Mouse (Mus musculus): Measurements from ENCODE around the gene Rundc3a. TPM values are rescaled to one million over a fixed set of nuclear protein-coding genes. Genes with fewer than 3 reads are reported as not detected.

Rundc3a gene
- polyA plus RNA-seq, 1 experiment: 4.0 TPM

DNA sequence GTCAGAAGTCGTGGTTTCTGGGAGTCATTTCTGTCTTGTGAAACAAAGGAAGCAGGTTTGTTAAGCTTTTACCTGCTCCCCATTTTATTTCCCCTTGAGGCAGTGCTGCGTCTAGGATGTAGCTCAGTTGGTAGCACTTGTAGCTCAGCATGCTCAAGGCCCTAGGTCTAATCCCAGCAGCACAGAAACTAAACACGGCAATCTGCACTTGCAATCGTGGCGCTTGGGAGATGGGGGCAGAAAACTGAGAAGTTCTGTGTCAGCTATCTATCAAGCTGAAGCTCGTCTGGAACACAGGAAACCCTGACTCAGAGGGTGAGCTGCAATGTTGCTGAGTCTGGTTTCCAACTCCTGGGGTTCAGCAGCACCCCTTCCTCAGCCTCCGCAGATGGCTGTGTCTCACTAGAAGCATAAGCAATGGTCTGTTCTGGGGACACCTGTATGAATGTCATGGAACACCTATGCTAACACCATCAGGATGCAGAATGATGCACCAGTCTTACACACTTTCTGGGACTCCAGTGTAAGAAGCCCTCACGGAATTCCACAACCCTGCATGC lies 35.9 kb downstream of the Rundc3a start:
- 24% methylated on average over 8 of the region's 8 CpGs for WGBS
- no peaks in the 10 kb centered on the region for H3K36me3 ChIP-seq (ENCODE audit: control insufficient read depth, insufficient read depth, low read length)
- DNase-seq (ENCODE audit: low read depth in 1 of 2, low spot score in 2 of 2): no peak
- peaks cover 16% of the 10 kb centered on the region; the same call in 1 of the 2 replicates for H3K4me1 ChIP-seq (ENCODE audit: control insufficient read depth, insufficient read depth, insufficient read length)
- no peak overlapping the region for H3K4me3 ChIP-seq (ENCODE audit: extremely low read depth, insufficient read depth, insufficient read length)
- TF ChIP-seq POLR2A (IDR thresholded peaks at IDR 0.05; ENCODE audit: low read depth, low read length) (no peak), CTCF (IDR thresholded peaks at IDR 0.05; ENCODE audit: extremely low read depth, insufficient read depth, insufficient read length, insufficient replicate concordance) (no peak)
- no peaks in the 10 kb centered on the region for H3K27me3 ChIP-seq (ENCODE audit: control insufficient read depth, insufficient read depth, low read length)
- H3K27ac ChIP-seq (ENCODE audit: insufficient read depth, low read length): no peak overlapping the region

DNA sequence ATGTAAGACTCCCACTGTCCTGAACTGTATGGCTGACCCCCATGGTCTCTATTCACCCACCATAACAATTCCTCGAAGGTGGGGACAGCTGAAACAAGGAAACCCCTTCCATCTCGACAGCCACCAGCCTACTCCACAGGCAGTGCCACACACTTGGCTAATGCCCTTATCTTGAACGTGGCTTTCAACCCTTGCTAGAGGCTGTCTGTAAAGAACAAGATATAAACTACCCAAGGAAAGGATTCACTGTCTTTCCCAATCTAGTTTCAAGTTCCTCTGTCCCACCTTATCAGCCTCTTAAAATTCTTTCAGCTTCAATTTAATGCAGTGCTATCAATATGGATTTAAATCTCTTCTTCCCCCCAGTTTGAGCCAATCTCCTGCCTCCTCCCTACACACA lies 36.3 kb downstream of the Rundc3a start:
- H3K27me3 ChIP-seq (ENCODE audit: control insufficient read depth, insufficient read depth, low read length): no peaks in the 10 kb centered on the region
- 30% methylated on average over 3 of the region's 3 CpGs for WGBS
- peaks cover 19% of the 10 kb centered on the region; the same call in 1 of the 2 replicates for H3K4me1 ChIP-seq (ENCODE audit: control insufficient read depth, insufficient read depth, insufficient read length)
- DNase-seq (ENCODE audit: low read depth in 1 of 2, low spot score in 2 of 2): no peak
- 0 out of 2 replicates have a peak overlapping the region, but pooled peaks have one; percentile 24 for H3K27ac ChIP-seq (ENCODE audit: insufficient read depth, low read length)
- H3K36me3 ChIP-seq (ENCODE audit: control insufficient read depth, insufficient read depth, low read length): no peaks in the 10 kb centered on the region
- no peak overlapping the region for H3K4me3 ChIP-seq (ENCODE audit: extremely low read depth, insufficient read depth, insufficient read length)
- TF ChIP-seq POLR2A (IDR thresholded peaks at IDR 0.05; ENCODE audit: low read depth, low read length): no peak
- no peak for TF ChIP-seq CTCF (IDR thresholded peaks at IDR 0.05; ENCODE audit: extremely low read depth, insufficient read depth, insufficient read length, insufficient replicate concordance)

DNA sequence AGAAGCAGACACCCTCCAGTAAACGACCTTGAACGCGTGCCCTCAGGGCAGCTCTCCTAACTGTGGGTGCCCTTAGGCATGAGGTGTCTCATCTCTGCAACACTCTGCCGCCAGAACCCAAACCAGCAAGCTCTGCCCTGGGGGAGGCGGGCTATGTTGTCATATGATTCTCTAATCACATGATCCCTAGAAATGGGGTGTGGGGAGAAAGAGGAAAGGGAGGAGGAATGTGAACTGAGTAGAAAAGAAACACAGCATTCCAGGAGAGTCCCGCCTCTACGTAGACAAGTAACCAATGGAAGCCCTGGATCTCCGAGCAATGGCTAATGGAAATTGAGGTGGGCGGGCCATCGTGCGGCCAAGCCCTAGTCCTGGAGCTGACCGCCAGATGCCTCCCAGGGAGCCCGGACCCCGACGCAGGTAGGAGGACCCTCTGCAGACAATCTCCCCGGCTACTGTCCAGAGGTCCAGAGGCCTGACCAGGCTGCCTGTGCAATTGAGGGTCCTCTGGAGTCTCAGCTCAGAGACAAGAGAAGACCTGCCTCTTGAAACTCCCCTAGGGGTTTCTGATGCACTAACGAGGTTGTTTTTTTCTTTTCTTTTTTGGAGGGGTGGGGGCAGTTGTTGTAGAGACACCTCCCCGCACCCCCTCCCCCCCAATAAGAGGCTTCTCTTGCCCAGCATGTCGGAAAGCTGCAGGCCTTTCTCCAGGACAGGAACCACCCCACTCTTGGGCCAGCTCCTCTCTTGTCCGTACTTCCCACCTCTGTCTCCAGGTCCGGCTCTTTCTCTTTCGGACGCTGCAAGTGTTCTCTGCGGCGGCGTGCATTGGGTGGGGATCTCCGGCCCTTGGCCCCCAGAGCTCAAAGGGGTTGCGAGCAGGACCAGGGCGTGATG lies 37.2 kb downstream of the Rundc3a start, which contains the start of gene Grn:
Gene Grn (plus strand): TSS at position 195 of the 897 bp plus-strand sequence.
- Histone ChIP-seq H3K4me3 (ENCODE audit: extremely low read depth, insufficient read depth, insufficient read length) (peak within 1 kb of the TSS; percentile 66), H3K4me1 (ENCODE audit: control insufficient read depth, insufficient read depth, insufficient read length) (peaks cover 19% of the 10 kb centered on the region; the same call in 1 of the 2 replicates), H3K27ac (ENCODE audit: insufficient read depth, low read length) (peak within 1 kb of the TSS; percentile 62), H3K36me3 (ENCODE audit: control insufficient read depth, insufficient read depth, low read length) (no peaks in the 10 kb centered on the region), H3K27me3 (ENCODE audit: control insufficient read depth, insufficient read depth, low read length) (no peaks in the 10 kb centered on the region)
- peak in 1 of 2 experiments; percentile 73 for DNase-seq (ENCODE audit: low read depth in 1 of 2, low spot score in 2 of 2)
- WGBS: 1% methylated on average over 29 of the region's 29 CpGs
- no peak for TF ChIP-seq CTCF (IDR thresholded peaks at IDR 0.05; ENCODE audit: extremely low read depth, insufficient read depth, insufficient read length, insufficient replicate concordance)
- TF ChIP-seq POLR2A (IDR thresholded peaks at IDR 0.05; ENCODE audit: low read depth, low read length): peak; percentile 10; the same call in 1 of the 2 replicates

GRCm38 (mm10) chr11:102431018-102431645 lies 37.9 kb downstream of the Rundc3a start:
- WGBS: under 1% methylated on average over 7 of the region's 7 CpGs
- TF ChIP-seq CTCF (IDR thresholded peaks at IDR 0.05; ENCODE audit: extremely low read depth, insufficient read depth, insufficient read length, insufficient replicate concordance): peak; percentile 39; the same call in 1 of the 2 replicates
- TF ChIP-seq POLR2A (IDR thresholded peaks at IDR 0.05; ENCODE audit: low read depth, low read length): no peak
- peaks cover 19% of the 10 kb centered on the region; the same call in 1 of the 2 replicates for H3K4me1 ChIP-seq (ENCODE audit: control insufficient read depth, insufficient read depth, insufficient read length)
- peaks cover 4% of the 10 kb centered on the region; the same call in 1 of the 2 replicates for H3K36me3 ChIP-seq (ENCODE audit: control insufficient read depth, insufficient read depth, low read length)
- peak overlapping the region; percentile 62 for H3K27ac ChIP-seq (ENCODE audit: insufficient read depth, low read length)
- peak in 1 of 2 experiments; percentile 83 for DNase-seq (ENCODE audit: low read depth in 1 of 2, low spot score in 2 of 2)
- H3K4me3 ChIP-seq (ENCODE audit: extremely low read depth, insufficient read depth, insufficient read length): peak overlapping the region; percentile 66
- H3K27me3 ChIP-seq (ENCODE audit: control insufficient read depth, insufficient read depth, low read length): no peaks in the 10 kb centered on the region

GRCm38 (mm10) chr11:102431728-102432114 lies 38.5 kb downstream of the Rundc3a start:
- peak overlapping the region; percentile 93 for H3K27ac ChIP-seq (ENCODE audit: insufficient read depth, low read length)
- WGBS: 28% methylated on average over 3 of the region's 3 CpGs
- H3K4me3 ChIP-seq (ENCODE audit: extremely low read depth, insufficient read depth, insufficient read length): 0 out of 2 replicates have a peak overlapping the region, but pooled peaks have one; percentile 10
- H3K36me3 ChIP-seq (ENCODE audit: control insufficient read depth, insufficient read depth, low read length): peaks cover 6% of the 10 kb centered on the region; the same call in 1 of the 2 replicates
- no peaks in the 10 kb centered on the region for H3K27me3 ChIP-seq (ENCODE audit: control insufficient read depth, insufficient read depth, low read length)
- DNase-seq (ENCODE audit: low read depth in 1 of 2, low spot score in 2 of 2): no peak
- H3K4me1 ChIP-seq (ENCODE audit: control insufficient read depth, insufficient read depth, insufficient read length): peaks cover 19% of the 10 kb centered on the region; the same call in 1 of the 2 replicates
- TF ChIP-seq CTCF (IDR thresholded peaks at IDR 0.05; ENCODE audit: extremely low read depth, insufficient read depth, insufficient read length, insufficient replicate concordance): no peak
- no peak for TF ChIP-seq POLR2A (IDR thresholded peaks at IDR 0.05; ENCODE audit: low read depth, low read length)

- H3K4me3 ChIP-seq (ENCODE audit: extremely low read depth, insufficient read depth, insufficient read length): peak overlapping the region; percentile 57; the same call in 1 of the 2 replicates
- WGBS: 4% methylated on average over 16 of the region's 16 CpGs
- DNase-seq (ENCODE audit: low read depth in 1 of 2, low spot score in 2 of 2): peak; percentile 76 to 78
Observed at GRCm38 (mm10) chr11:102432115-102432843, 39.1 kb downstream of the Rundc3a start.

More at GRCm38 (mm10) chr11:102432115-102432843, 39.1 kb downstream of the Rundc3a start:
- TF ChIP-seq POLR2A (IDR thresholded peaks at IDR 0.05; ENCODE audit: low read depth, low read length): no peak
- no peak for TF ChIP-seq CTCF (IDR thresholded peaks at IDR 0.05; ENCODE audit: extremely low read depth, insufficient read depth, insufficient read length, insufficient replicate concordance)
- Histone ChIP-seq H3K27me3 (ENCODE audit: control insufficient read depth, insufficient read depth, low read length) (no peaks in the 10 kb centered on the region), H3K4me1 (ENCODE audit: control insufficient read depth, insufficient read depth, insufficient read length) (peaks cover 19% of the 10 kb centered on the region; the same call in 1 of the 2 replicates), H3K27ac (ENCODE audit: insufficient read depth, low read length) (peak overlapping the region; percentile 93), H3K36me3 (ENCODE audit: control insufficient read depth, insufficient read depth, low read length) (peaks cover 6% of the 10 kb centered on the region; the same call in 1 of the 2 replicates)
